Mouse (Mus musculus) MEL (cell line): Measurements from ENCODE around the gene Fam166a. TPM values are rescaled to one million over a fixed set of nuclear protein-coding genes. Genes with fewer than 3 reads are reported as not detected.

Experiments used
- DNase-seq: peaks from one replicate; pipeline ENCODE4 v3.0.0; 2011; ENCODE audit warnings: low read depth, low spot score
- H3K27ac ChIP-seq: 2 replicates; pipeline ENCODE4 v1.5.1; 2012; ENCODE audit warnings: low read depth, mild to moderate bottlenecking, control low read depth, low read length, moderate library complexity; ENCODE audit not compliant: control insufficient read depth
- H3K27me3 ChIP-seq, 2 experiments: fragments of 150-350 bp in 1 of 2; sonication (generic) in 1 of 2; 2 replicates each; pipeline ENCODE4 v1.6.1; 2012; ENCODE audit warnings: low read length in 2 of 2, mild to moderate bottlenecking in 2 of 2, improper control_type of control experiment in 1 of 2, moderate library complexity in 1 of 2; ENCODE audit not compliant: insufficient read depth in 2 of 2, control insufficient read depth in 1 of 2
- H3K36me3 ChIP-seq, 2 experiments: 2 replicates each; pipeline ENCODE4 v1.6.1; 2012 to 2014; ENCODE audit warnings: low read length in 2 of 2, improper control_type of control experiment in 1 of 2, inconsistent platforms in 1 of 2, mild to moderate bottlenecking in 1 of 2; ENCODE audit not compliant: insufficient read depth in 2 of 2, control insufficient read depth in 1 of 2
- H3K4me1 ChIP-seq, 2 experiments: fragments of 150-350 bp in 1 of 2; sonication (generic) in 1 of 2; 2 replicates each; pipeline ENCODE4 v1.6.1; 2012; ENCODE audit warnings: low read length in 2 of 2, improper control_type of control experiment in 1 of 2, mild to moderate bottlenecking in 1 of 2; ENCODE audit not compliant: insufficient read depth in 2 of 2, control insufficient read depth in 1 of 2
- H3K4me3 ChIP-seq, 2 experiments: fragments of 150-350 bp in 1 of 2; sonication (generic) in 1 of 2; 2 replicates each; pipeline ENCODE4 v1.5.1; 2012; ENCODE audit warnings: low read depth in 2 of 2, low read length in 2 of 2, mild to moderate bottlenecking in 2 of 2, moderate library complexity in 2 of 2, control low read depth in 1 of 2, improper control_type of control experiment in 1 of 2; ENCODE audit not compliant: control insufficient read depth in 1 of 2, insufficient read depth in 1 of 2
- H3K79me2 ChIP-seq: 2 replicates; pipeline ENCODE4 v1.6.1; 2012; ENCODE audit warnings: mild to moderate bottlenecking, low read length, moderate library complexity; ENCODE audit not compliant: control insufficient read depth, poor library complexity, insufficient read depth
- H3K9ac ChIP-seq: 2 replicates; pipeline ENCODE4 v1.6.1; 2012; ENCODE audit warnings: low read depth, mild to moderate bottlenecking, control low read depth, low read length, moderate library complexity; ENCODE audit not compliant: control insufficient read depth, poor library complexity, severe bottlenecking
- H3K9me3 ChIP-seq: fragments of 150-350 bp; sonication (generic); replicated peaks from 2 replicates; pipeline ENCODE4 v1.6.1; 2012; ENCODE audit warnings: mild to moderate bottlenecking, low read length, improper control_type of control experiment, moderate library complexity; ENCODE audit not compliant: insufficient read depth
- CHD1 ChIP-seq: IDR thresholded peaks from 2 replicates; pipeline ENCODE4 v1.6.1; 2012; ENCODE audit warnings: low read depth, mild to moderate bottlenecking, inconsistent platforms, low read length, improper control_type of control experiment
- CHD2 ChIP-seq: IDR thresholded peaks from 2 replicates; pipeline ENCODE4 v1.6.1; 2011; ENCODE audit warnings: low read length, improper control_type of control experiment
- CTCF ChIP-seq, 3 experiments: IDR thresholded peaks in 2 of 3; conservative IDR thresholded peaks in 1 of 3; 2 replicates each; pipeline ENCODE4 v1.5.1; 2011 to 2012; ENCODE audit warnings: low read length in 3 of 3, low read depth in 2 of 3, mild to moderate bottlenecking in 2 of 3, improper control_type of control experiment in 1 of 3, inconsistent platforms in 1 of 3, mixed read lengths in 1 of 3, moderate library complexity in 1 of 3; ENCODE audit not compliant: control insufficient read depth in 1 of 3, insufficient read depth in 1 of 3, poor library complexity in 1 of 3, severe bottlenecking in 1 of 3
- E2F4 ChIP-seq: IDR thresholded peaks from 2 replicates; pipeline ENCODE4 v1.6.1; 2011; ENCODE audit warnings: low read depth, low read length, improper control_type of control experiment, borderline replicate concordance
- ELF1 ChIP-seq: IDR thresholded peaks from 2 replicates; pipeline ENCODE4 v1.6.1; 2014; ENCODE audit warnings: low read depth, mild to moderate bottlenecking, inconsistent platforms, low read length, improper control_type of control experiment, moderate library complexity
- EP300 ChIP-seq, 2 experiments: IDR thresholded peaks; 2 replicates each; pipeline ENCODE4 v1.6.1; 2011; ENCODE audit warnings: improper control_type of control experiment in 2 of 2, low read length in 2 of 2, low read depth in 1 of 2, mild to moderate bottlenecking in 1 of 2
- ETS1 ChIP-seq: IDR thresholded peaks from 2 replicates; pipeline ENCODE4 v1.6.1; 2012; ENCODE audit warnings: low read depth, mild to moderate bottlenecking, inconsistent platforms, low read length, improper control_type of control experiment, moderate library complexity
- GABPA ChIP-seq: IDR thresholded peaks from 2 replicates; pipeline ENCODE4 v1.6.1; 2012; ENCODE audit warnings: low read depth, mild to moderate bottlenecking, inconsistent platforms, low read length, improper control_type of control experiment, moderate library complexity
- GATA1 ChIP-seq: IDR thresholded peaks from 2 replicates; pipeline ENCODE4 v1.6.1; 2011; ENCODE audit warnings: low read depth, low read length, improper control_type of control experiment
- KAT2A ChIP-seq: conservative IDR thresholded peaks from 2 replicates; pipeline ENCODE4 v1.6.1; 2012; ENCODE audit warnings: low read depth, low read length, improper control_type of control experiment, inconsistent platforms
- MAFK ChIP-seq: IDR thresholded peaks from 2 replicates; pipeline ENCODE4 v1.6.1; 2011; ENCODE audit warnings: low read depth, mild to moderate bottlenecking, low read length, improper control_type of control experiment, borderline replicate concordance
- MAX ChIP-seq: IDR thresholded peaks from 2 replicates; pipeline ENCODE4 v1.6.1; 2011; ENCODE audit warnings: low read length, improper control_type of control experiment
- MAZ ChIP-seq: IDR thresholded peaks from 2 replicates; pipeline ENCODE4 v1.6.1; 2012; ENCODE audit warnings: low read depth, mild to moderate bottlenecking, inconsistent platforms, low read length, improper control_type of control experiment
- MXI1 ChIP-seq: IDR thresholded peaks from 2 replicates; pipeline ENCODE4 v1.6.1; 2011; ENCODE audit warnings: mild to moderate bottlenecking, low read depth, low read length, improper control_type of control experiment
- MYB ChIP-seq: IDR thresholded peaks from 2 replicates; pipeline ENCODE4 v1.6.1; 2011; ENCODE audit warnings: mild to moderate bottlenecking, low read depth, low read length, improper control_type of control experiment
- MYC ChIP-seq: IDR thresholded peaks from 2 replicates; pipeline ENCODE4 v1.6.1; 2011; ENCODE audit warnings: low read depth, mild to moderate bottlenecking, low read length, improper control_type of control experiment, moderate library complexity
- NELFE ChIP-seq: IDR thresholded peaks from 2 replicates; pipeline ENCODE4 v1.6.1; 2011; ENCODE audit warnings: low read depth, low read length, improper control_type of control experiment
- NRF1 ChIP-seq: IDR thresholded peaks from 2 replicates; pipeline ENCODE4 v1.6.1; 2014; ENCODE audit warnings: low read depth, mild to moderate bottlenecking, inconsistent platforms, low read length, improper control_type of control experiment, moderate library complexity; ENCODE audit not compliant: poor library complexity, insufficient read depth, severe bottlenecking
- POLR2AphosphoS2 ChIP-seq: IDR thresholded peaks from 2 replicates; pipeline ENCODE4 v1.6.1; 2011; ENCODE audit warnings: low read length, improper control_type of control experiment
- RAD21 ChIP-seq: IDR thresholded peaks from 2 replicates; pipeline ENCODE4 v1.6.1; 2011; ENCODE audit warnings: mild to moderate bottlenecking, low read depth, low read length, improper control_type of control experiment
- RCOR1 ChIP-seq: IDR thresholded peaks from 2 replicates; pipeline ENCODE4 v1.6.1; 2012; ENCODE audit warnings: low read depth, mild to moderate bottlenecking, inconsistent platforms, low read length, improper control_type of control experiment
- SIN3A ChIP-seq: IDR thresholded peaks from 2 replicates; pipeline ENCODE4 v1.6.1; 2012; ENCODE audit warnings: low read length, improper control_type of control experiment, inconsistent platforms
- SMC3 ChIP-seq: IDR thresholded peaks from 2 replicates; pipeline ENCODE4 v1.6.1; 2011; ENCODE audit warnings: low read depth, low read length, improper control_type of control experiment
- TCF12 ChIP-seq: IDR thresholded peaks from 2 replicates; pipeline ENCODE4 v1.6.1; 2014; ENCODE audit warnings: low read depth, mild to moderate bottlenecking, inconsistent platforms, low read length, improper control_type of control experiment, moderate library complexity
- UBTF ChIP-seq: IDR thresholded peaks from 2 replicates; pipeline ENCODE4 v1.6.1; 2012; ENCODE audit warnings: low read depth, mild to moderate bottlenecking, inconsistent platforms, low read length, improper control_type of control experiment, moderate library complexity, borderline replicate concordance; ENCODE audit not compliant: insufficient read depth
- USF1 ChIP-seq: IDR thresholded peaks from 2 replicates; pipeline ENCODE4 v1.6.1; 2014; ENCODE audit warnings: low read depth, mild to moderate bottlenecking, inconsistent platforms, low read length, improper control_type of control experiment, moderate library complexity
- USF2 ChIP-seq, 2 experiments: IDR thresholded peaks; 2 replicates each; pipeline ENCODE4 v1.6.1; 2011 to 2012; ENCODE audit warnings: improper control_type of control experiment in 2 of 2, low read length in 2 of 2, borderline replicate concordance in 1 of 2, inconsistent platforms in 1 of 2, low read depth in 1 of 2, mild to moderate bottlenecking in 1 of 2; ENCODE audit not compliant: insufficient read depth in 1 of 2
- ZC3H11A ChIP-seq: IDR thresholded peaks from 2 replicates; pipeline ENCODE4 v1.6.1; 2012; ENCODE audit warnings: low read depth, mild to moderate bottlenecking, inconsistent platforms, low read length, improper control_type of control experiment
- ZKSCAN1 ChIP-seq: IDR thresholded peaks from 2 replicates; pipeline ENCODE4 v1.6.1; 2012; ENCODE audit warnings: low read depth, mild to moderate bottlenecking, inconsistent platforms, low read length, improper control_type of control experiment, moderate library complexity
- ZNF384 ChIP-seq: IDR thresholded peaks from 2 replicates; pipeline ENCODE4 v1.6.1; 2012; ENCODE audit warnings: low read depth, mild to moderate bottlenecking, inconsistent platforms, low read length, improper control_type of control experiment
- polyA plus RNA-seq, 2 experiments: library from polyadenylated mRNA; stranded (reverse) in 1 of 2; unstranded in 1 of 2; fragments of >175 nt in 1 of 2; fragments of >200 nt in 1 of 2; gene quantifications; 2 replicates each; pipeline versions ENCODE4 v1.2.1 to v1.2.4; 2012; ENCODE audit warnings: low replicate concordance in 2 of 2, low read depth in 1 of 2; ENCODE audit not compliant: insufficient read length in 2 of 2, insufficient read depth in 1 of 2, missing spikeins in 1 of 2
- total RNA-seq: library from RNA; depleted of rRNA; stranded (reverse); fragments of 300-350 nt; gene quantifications from 2 replicates; pipeline ENCODE4 v1.2.3, GENCODE M21; 2012

Gene Fam166a
- total and polyA plus RNA-seq, 3 experiments: 1.1 to 15.6 TPM; not detected in 1

DNA sequence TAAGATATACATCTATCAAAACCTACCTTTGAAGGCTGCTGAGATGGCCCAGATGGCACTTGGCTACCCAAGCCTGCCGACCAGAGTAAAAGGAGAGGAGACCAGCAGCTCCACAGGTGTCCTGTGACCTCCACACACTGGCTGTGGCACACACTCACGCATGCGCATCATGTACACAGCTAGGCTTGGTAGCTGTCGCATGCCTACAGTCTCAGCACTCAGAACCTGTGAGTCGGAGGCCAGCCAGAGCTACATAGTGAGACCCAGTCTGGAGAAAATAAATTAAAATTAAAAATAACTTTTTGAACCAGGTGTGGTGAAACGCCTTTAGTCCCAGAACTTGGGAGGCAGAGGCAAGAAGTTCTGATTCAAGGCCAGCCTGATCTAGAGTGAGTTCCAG is 30.7 kb upstream of the Fam166a start:
- no peak overlapping the region for H3K9ac ChIP-seq
- peaks cover 0 to 6% of the 10 kb centered on the region in 2 experiments; a peak in 2 of 4 replicates for H3K36me3 ChIP-seq
- peaks cover 1 to 6% of the 10 kb centered on the region in 2 experiments; a peak in 2 of 4 replicates for H3K4me1 ChIP-seq
- no peak overlapping the region for H3K27ac ChIP-seq
- H3K9me3 ChIP-seq: no peaks in the 10 kb centered on the region
- H3K4me3 ChIP-seq: no peak overlapping the region
- DNase-seq: no peak
- TF ChIP-seq USF1: no peak
- no peak for TF ChIP-seq GABPA
- no peaks in the 10 kb centered on the region; the same call in 1 of the 2 replicates for H3K79me2 ChIP-seq
- no peaks in the 10 kb centered on the region for H3K27me3 ChIP-seq

DNA sequence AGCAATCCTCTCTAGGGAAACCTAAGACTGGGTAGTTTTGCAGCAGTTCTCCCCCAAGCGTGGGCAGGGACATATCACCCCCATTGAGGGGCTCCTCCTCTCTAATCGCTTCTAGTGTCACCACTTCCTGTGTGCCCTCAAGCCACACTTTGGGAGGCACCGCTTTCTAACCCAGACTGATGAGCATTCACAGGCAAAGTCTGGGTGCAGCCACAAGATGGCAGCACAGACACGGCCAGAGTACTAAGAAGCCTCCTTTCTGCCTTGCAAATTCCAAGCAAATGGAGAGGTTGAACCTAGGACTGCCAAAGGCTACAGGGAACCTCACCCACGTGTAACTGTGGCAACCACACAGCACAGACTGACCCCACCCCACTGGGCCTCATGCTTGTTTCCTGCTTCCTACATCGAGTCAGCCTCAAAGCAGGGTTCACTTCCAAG is 25.2 kb upstream of the Fam166a start:
- Histone ChIP-seq H3K4me1 (peaks cover 6 to 32% of the 10 kb centered on the region in 2 experiments), H3K9ac (peak overlapping the region; percentile 87), H3K9me3 (no peaks in the 10 kb centered on the region), H3K79me2 (peaks cover 21% of the 10 kb centered on the region), H3K4me3 (peak overlapping the region; percentile 57 to 72), H3K27ac (peak overlapping the region; percentile 96), H3K27me3 (no peaks in the 10 kb centered on the region), H3K36me3 (peaks cover 0 to 17% of the 10 kb centered on the region in 2 experiments; a peak in 2 of 4 replicates)
- peak; percentile 96 for DNase-seq
- TF ChIP-seq NRF1 (no peak), EP300 (IDR thresholded peaks at IDR 0.05; ENCODE audit: low read depth in 1 of 2, low read length in 2 of 2) (peak; percentile 56 to 79), SIN3A (peak; percentile 95), GABPA (no peak), MAFK (no peak), ZNF384 (no peak), USF1 (no peak), MXI1 (peak; percentile 78), MAX (peak; percentile 74; the same call in 1 of the 2 replicates), KAT2A (no peak), POLR2AphosphoS2 (peak; percentile 60; the same call in 1 of the 2 replicates), MAZ (no peak), MYB (no peak), GATA1 (peak; percentile 59), CHD2 (no peak), RCOR1 (peak; percentile 67; the same call in 1 of the 2 replicates), CHD1 (no peak), E2F4 (no peak), ELF1 (peak; percentile 58; the same call in 1 of the 2 replicates), ETS1 (0 out of 2 replicates have a peak, but pooled peaks have one; percentile 24), ZKSCAN1 (no peak), CTCF (IDR thresholded peaks at IDR 0.05 in 2 of 3, conservative IDR thresholded peaks at IDR 0.05 in 1 of 3; ENCODE audit: control insufficient read depth in 1 of 3, insufficient read depth in 1 of 3, low read depth in 2 of 3, low read length in 3 of 3, poor library complexity in 1 of 3, severe bottlenecking in 1 of 3) (peak; percentile 93 to 99 (median 95)), RAD21 (peak; percentile 94), ZC3H11A (peak; percentile 69), UBTF (no peak), USF2 (IDR thresholded peaks at IDR 0.05; ENCODE audit: borderline replicate concordance in 1 of 2, insufficient read depth in 1 of 2, low read depth in 1 of 2, low read length in 2 of 2) (no peak), SMC3 (peak; percentile 87), NELFE (no peak), TCF12 (no peak), MYC (peak; percentile 84)
